Mouse (Mus musculus) megakaryocyte, adult 5-6 weeks (primary cell): ENCODE results near the gene Qrsl1. TPM values are rescaled to one million over a fixed set of nuclear protein-coding genes. Genes with fewer than 3 reads are reported as not detected.

Experiments
- ATAC-seq: 2 replicates; pipeline ENCODE4 v1.8.0; 2016; ENCODE audit warnings: mild to moderate bottlenecking, inconsistent platforms; ENCODE audit not compliant: poor library complexity, severe bottlenecking
- total RNA-seq, 2 experiments: library from RNA; stranded (forward) in 1 of 2; stranded (reverse) in 1 of 2; fragments of 153-499, 151-499 nt in 1 of 2; fragments of 221-1000, 200-1000 nt in 1 of 2; gene quantifications; 2 replicates each; pipeline versions ENCODE4 v1.2.3 to v1.2.4; 2015 to 2017

Qrsl1 gene
- total RNA-seq, 2 experiments from 2014 or later = 10.2 to 18.1 TPM

DNA sequence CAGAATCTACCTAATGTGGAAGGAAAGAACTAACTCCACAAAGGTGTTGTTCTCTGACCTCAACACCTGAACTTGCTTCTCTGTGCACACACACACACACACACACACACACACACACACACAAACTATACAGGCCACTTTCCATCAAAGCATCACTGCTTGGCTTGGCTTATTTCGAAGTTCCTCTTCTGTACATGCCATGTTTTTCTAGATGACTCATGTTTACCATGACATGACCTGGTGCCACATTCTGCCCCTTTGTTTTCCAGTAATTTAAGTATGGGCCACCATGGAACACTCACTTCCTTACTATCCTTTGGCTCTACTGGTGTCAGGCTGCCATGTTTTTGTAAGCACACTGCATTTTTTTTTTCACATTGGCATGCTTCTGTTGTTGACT, 30.1 kb downstream of the Qrsl1 start:
- ATAC-seq = peak; percentile 56

- ATAC-seq = peak; percentile 86
Observed at GRCm38 (mm10) chr10:43870752-43871151, 30.8 kb downstream of the Qrsl1 start.

DNA sequence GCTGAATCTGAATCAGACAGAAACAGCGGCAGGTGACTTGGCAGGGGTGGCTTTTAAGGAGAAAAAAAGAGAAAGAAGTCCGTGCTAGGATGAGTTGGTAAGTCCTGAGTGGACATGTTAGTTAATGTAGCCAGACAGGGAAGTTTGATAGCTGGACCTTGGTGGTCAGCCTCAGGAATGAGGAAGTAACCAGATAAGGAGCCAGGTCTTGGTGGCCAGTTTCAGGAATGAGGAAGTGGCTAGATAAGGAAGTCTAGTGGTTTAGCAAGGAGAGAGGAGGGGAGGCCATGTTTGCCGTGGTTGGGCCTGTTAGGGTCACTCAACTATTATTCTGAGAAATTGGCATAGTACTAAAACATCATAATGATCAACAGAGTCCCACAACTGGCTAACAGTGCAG, 45.2 kb downstream of the Qrsl1 start:
- ATAC-seq = peak; percentile 99

- ATAC-seq = peak; percentile 65
Observed at GRCm38 (mm10) chr10:43855916-43856315, 45.6 kb downstream of the Qrsl1 start.

DNA sequence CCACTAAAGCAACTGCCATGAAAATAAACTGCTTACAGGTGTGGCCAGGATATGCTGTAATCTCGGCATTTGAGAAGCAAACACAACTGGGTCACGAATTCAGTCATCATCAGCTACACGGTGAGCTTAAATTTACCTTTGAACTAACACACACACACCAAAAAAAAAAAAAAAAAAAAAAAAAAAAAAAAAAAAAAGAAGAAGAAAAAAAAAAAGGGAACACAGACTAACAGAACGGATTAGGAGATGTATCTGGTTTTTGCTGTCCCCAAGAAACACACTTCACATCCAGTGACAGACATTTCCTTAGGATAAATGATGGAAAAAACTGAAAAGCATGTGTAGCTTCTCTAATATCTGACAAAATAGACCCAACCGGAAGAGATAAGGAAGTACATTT, 49.6 kb downstream of the Qrsl1 start:
- no peak for ATAC-seq

DNA sequence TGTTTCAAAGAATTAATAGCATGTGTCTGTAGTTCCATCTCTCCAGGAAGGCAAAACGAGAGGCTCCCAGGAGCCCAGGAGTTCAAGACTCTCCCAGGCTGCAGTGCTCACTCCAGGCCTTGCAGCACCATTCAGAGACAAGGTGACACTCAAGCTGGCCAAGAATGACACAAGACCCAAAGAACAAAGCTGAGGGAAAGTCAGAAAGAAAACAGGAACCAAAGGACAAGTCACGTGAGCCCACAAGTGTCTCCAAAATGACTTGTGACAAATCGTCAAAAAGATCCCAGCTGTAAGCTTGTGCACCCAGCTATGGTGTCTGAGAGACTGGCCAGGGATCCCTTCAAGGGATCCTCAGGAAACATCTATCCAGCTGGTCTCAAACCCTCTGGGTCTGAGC, 52.1 kb downstream of the Qrsl1 start:
- ATAC-seq = peak; percentile 73

DNA sequence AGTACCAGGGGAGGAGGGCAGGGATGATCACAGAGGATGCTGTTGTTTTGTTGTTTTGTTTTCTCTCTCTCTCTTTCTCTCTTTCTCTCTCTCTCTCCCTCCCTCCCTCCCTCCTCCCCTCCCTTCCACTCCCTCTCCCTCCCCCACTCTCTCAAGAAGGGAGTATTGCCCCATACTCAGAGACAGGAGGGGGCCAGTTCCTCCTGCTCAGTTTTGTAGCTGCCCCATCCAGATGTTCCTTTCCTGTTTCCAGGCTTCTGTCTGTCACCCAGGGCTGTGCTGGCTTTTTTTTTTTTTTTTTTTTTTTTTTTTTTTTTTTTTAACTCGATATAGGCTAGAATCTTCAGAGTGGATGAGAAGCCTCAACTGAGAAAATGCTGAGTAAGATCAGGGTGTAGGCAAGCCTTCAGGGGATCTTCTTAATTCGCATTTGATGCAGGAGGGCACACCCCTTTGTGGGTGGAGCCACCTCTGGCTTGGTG, 55.4 kb downstream of the Qrsl1 start:
- ATAC-seq = peak; percentile 66

- no peak for ATAC-seq
Observed at GRCm38 (mm10) chr10:43845442-43845841, 56.1 kb downstream of the Qrsl1 start.

- ATAC-seq = no peak
Observed at GRCm38 (mm10) chr10:43841441-43841840, 60.1 kb downstream of the Qrsl1 start.

DNA sequence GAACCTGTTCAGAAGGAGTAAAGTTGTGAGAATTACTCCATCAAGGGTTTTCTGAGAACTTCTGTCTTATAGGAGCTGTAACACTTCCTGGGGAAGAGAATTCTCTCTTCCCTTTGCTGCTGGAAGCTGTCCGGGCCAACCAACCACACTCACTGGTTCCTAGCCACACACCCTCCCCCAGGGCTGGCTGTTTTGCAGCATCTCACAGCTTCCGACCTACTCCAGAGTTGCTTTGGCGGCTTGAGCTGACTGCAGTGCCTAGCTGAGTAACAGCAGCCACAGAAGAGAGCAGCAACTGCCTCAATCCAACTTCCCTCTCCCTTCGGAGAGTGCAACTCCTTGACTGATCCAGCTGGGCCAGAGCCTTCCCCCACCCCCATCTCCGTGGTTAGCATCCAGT, 68.7 kb downstream of the Qrsl1 start:
- peak; percentile 77 for ATAC-seq

DNA sequence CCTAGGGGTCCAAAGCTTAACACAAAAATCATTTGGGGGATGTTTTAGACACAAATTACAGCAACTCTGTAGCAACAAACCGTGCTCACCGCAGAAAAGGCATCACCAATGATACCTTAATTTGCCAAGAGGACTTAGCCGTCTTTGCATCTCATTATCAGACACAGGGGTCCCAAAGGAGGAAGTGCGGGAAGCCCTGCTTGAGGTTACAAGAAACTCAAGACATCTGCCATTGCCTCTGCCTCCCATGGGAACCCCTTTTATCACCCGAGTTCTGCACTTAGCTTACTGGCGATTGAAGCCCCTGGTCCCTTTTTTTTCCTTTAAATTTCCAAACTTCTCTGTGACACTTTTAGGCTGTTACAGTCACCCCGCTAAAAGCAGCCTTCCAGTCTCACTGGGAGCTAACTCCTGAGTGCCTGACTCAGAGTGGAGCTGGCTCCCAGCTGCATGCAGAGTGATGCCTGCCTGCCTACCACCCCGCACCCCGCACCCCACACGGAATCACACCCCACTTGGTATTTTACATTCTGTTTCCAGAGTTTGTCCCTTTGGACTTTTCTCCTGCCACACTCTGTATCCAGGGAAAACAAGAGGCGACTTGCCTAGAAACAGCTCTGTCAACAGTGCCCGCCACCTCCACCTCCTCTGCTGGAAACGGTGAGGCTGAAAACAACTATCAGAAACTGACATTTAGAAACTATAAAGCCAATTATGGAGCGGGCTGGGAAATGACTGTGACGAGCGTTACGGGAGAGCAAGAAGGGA, 71.1 kb downstream of the Qrsl1 start:
- no peak for ATAC-seq

GRCm38 (mm10) chr10:43828686-43829015, 72.9 kb downstream of the Qrsl1 start:
- no peak for ATAC-seq

GRCm38 (mm10) chr10:43827958-43828685, 73.4 kb downstream of the Qrsl1 start:
- ATAC-seq = no peak

DNA sequence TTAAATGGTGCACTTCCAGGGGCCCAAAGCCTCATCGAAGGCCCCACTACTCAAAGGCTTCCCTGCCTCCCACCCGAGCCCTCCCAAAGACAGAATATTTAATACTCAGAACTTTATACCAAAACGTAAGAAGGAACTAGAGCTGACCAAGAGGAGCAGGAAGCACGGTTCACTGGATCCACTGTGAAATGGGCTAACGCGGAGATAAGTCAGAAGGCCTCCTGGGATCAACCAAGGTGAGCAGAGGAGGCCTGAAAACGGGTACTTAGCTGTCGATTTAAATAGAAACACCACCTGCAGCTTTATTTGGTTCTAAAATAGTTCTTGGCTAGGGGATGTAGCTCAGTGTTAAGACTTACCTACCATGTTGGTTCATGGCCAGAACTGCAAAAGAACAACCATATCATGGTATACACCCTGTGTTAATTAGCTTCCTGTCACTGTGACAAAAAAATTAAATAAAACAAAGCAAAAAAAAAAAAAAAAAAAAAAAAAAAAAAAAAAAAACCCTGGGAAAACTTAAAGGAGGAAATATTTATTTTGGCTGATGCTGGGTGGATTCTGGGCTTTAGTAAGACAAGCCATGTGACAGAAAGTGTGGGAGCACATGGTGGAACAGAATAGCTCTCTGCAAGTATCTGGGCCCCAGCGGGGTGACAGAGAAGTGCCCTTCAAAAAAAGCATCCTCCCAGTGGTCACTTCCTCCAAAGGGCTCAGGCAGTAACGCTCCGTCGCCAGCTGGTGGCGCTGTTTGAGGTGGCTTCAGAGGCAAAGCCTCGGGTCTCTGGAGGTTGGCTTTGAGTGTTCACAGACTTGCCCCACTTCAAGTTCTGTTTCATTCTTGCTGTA, 74.5 kb downstream of the Qrsl1 start:
- peak; percentile 49 for ATAC-seq

- ATAC-seq = no peak
Observed at GRCm38 (mm10) chr10:43825696-43826095, 75.8 kb downstream of the Qrsl1 start.

DNA sequence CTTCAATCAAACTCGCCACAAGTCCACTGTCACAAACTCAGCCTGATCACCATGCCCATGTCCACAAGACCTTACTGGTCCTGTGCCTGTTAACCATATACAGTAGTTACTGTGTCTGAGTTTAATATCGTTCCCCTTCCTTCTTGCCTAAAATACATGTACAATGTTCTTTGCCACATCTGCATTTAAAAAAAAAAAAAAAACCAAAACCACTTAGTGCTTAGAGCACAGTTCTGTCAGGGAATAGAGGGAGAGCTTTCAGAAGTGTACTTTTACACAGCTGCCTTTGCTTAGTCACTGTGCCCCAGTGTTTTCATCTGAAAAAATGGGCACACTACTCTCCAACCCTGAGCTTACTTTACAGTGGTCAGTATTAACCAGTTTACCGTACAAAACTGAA, 76.8 kb downstream of the Qrsl1 start:
- no peak for ATAC-seq

Other genes starting within 250 kb of the Qrsl1 start
- 8.7 and 9.1 TPM in 2 replicates for gene Rtn4ip1, start 62 bp upstream of the Qrsl1 start, total RNA-seq (2015)
- gene Rtn4ip1, start 62 bp upstream of the Qrsl1 start, total RNA-seq (2017) = 4.6 and 8.1 TPM in 2 replicates
- gene Crybg1, start 247.1 kb upstream of the Qrsl1 start, total RNA-seq (2015) = 16.8 and 17.6 TPM in 2 replicates
- gene Crybg1, start 247.1 kb upstream of the Qrsl1 start, total RNA-seq (2017) = 20.8 and 21.5 TPM in 2 replicates